Mouse (Mus musculus): ENCODE results near the gene Mctp1. TPM values are rescaled to one million over a fixed set of nuclear protein-coding genes. Genes with fewer than 3 reads are reported as not detected.
A peak's percentile ranks its signal among the peaks of the same experiment; 100 is the strongest.
"Not testable (repeated sequence)": the region's sequence is repeated elsewhere in the genome, so short reads cannot be mapped to it uniquely, and the experiment has no call there.

The Mctp1 gene
- 0.23 and 0.47 TPM in 2 replicates for polyA plus RNA-seq (2015; fragmentation: Nextera tagmentation; extraction: Ambion mirVana)

DNA sequence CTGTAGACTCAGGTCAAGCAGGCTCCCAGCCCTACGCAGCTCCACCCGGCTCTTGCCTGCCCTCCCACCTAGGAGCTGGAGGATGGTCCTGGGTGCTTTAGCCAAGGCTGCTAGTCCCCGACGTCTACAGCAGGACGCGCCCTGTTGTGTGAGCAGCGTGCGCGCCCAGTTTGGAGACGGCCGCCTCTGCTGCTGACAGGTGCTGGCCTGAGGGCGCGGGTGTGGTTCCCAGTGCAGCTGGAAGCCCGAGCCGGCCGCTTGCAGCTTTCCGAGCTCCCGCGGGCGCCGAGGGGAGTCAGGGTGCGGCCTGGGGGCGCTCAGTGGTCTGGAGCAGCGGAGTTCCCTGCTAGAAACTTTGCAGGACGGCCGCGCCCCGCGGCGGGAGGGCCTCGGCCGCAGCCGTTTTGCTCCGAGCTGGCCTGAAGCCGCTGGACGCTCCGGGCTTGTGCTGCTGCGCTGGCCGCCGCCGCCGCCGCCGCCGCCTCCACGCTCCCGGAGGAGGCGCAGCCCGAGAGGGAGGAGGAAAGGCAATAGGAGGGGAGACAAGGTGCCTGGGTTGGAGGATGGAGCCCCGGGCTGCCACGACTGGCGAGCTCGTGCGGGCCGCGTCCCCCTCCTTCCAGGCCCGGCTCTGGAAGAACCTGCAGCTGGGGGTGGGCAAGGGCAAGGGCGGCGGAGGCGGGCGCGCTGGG is at the start of gene Mctp1:
TSS of gene Mctp1 (plus strand) at position 564 of the 692 bp plus-strand sequence.
- peak within 1 kb of the TSS; percentile 98 for H3K4me2 ChIP-seq
- peak; percentile 67; the same call in 1 of the 2 replicates for ATAC-seq (ENCODE audit: extremely low read depth, insufficient number of reproducible peaks, low FRiP score, low TSS enrichment)
- H3K27ac ChIP-seq (replicated peaks), result no peak within 1 kb of the TSS
- H3K4me1 ChIP-seq, result peaks cover 12% of the 10 kb centered on the region
- peaks cover 52% of the 10 kb centered on the region for H3K27me3 ChIP-seq (replicated peaks)
- no peaks in the 10 kb centered on the region for H3K36me3 ChIP-seq
- H3K9ac ChIP-seq, result peak within 1 kb of the TSS; percentile 68
- WGBS, result under 1% methylated on average over 62 of the region's 62 CpGs
- H3K4me3 ChIP-seq, result peak within 1 kb of the TSS; percentile 66
- H3K9me3 ChIP-seq, result no peaks in the 10 kb centered on the region

DNA sequence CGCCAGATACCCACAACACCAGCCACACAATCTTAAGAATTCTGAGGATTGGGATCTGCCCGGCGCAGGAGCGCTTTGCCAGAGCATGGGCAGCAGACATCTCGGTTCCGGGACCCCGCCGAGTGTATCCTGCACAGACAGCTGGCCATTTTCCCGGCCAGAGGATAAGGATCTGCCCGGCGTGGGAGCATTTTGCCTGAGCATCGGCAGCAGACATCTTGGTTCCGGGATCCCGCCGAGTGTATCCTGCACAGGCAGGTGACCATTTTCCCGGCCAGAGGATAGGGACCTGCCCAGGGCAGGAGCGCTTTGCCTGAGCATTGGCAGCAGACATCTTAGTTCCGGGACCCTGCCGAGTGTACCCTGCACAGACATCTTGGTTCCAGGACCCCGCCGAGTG is 38.4 kb upstream of the Mctp1 start:
- H3K4me2 ChIP-seq, result peak overlapping the region; percentile 42

GRCm38 (mm10) chr13:76358720-76359119 is 25.6 kb upstream of the Mctp1 start:
- Histone ChIP-seq H3K27me3 (replicated peaks) (no peaks in the 10 kb centered on the region), H3K36me3 (no peaks in the 10 kb centered on the region), H3K27ac (replicated peaks) (no peak overlapping the region), H3K4me1 (no peaks in the 10 kb centered on the region), H3K9ac (no peak overlapping the region), H3K4me2 (no peak overlapping the region), H3K9me3 (no peaks in the 10 kb centered on the region), H3K4me3 (no peak overlapping the region)
- ATAC-seq (ENCODE audit: extremely low read depth, insufficient number of reproducible peaks, low FRiP score, low TSS enrichment), result no peak

More for the DNA sequence above, 38.4 kb upstream of the Mctp1 start:
- 52% methylated on average over 21 of the region's 21 CpGs for WGBS
- H3K4me1 ChIP-seq; H3K27me3 ChIP-seq (replicated peaks); ATAC-seq (ENCODE audit: extremely low read depth, insufficient number of reproducible peaks, low FRiP score, low TSS enrichment); H3K9me3 ChIP-seq; H3K27ac ChIP-seq (replicated peaks); H3K36me3 ChIP-seq; H3K9ac ChIP-seq: not testable (repeated sequence)
- H3K4me3 ChIP-seq, result peak overlapping the region; percentile 26; the same call in 1 of the 2 replicates

GRCm38 (mm10) chr13:76384664-76385435 is 515 bp downstream of the Mctp1 start:
- no peak overlapping the region for H3K27ac ChIP-seq (replicated peaks)

GRCm38 (mm10) chr13:76388615-76389014 is 4.3 kb downstream of the Mctp1 start:
- Histone ChIP-seq H3K9me3 (no peaks in the 10 kb centered on the region), H3K36me3 (no peaks in the 10 kb centered on the region), H3K9ac (no peak overlapping the region), H3K4me3 (no peak overlapping the region), H3K4me2 (no peak overlapping the region), H3K4me1 (peaks cover 10% of the 10 kb centered on the region), H3K27ac (replicated peaks) (no peak overlapping the region), H3K27me3 (replicated peaks) (peaks cover 32% of the 10 kb centered on the region)
- ATAC-seq (ENCODE audit: extremely low read depth, insufficient number of reproducible peaks, low FRiP score, low TSS enrichment), result no peak
- 63% methylated on average over 3 of the region's 3 CpGs for WGBS

More at GRCm38 (mm10) chr13:76384664-76385435, 515 bp downstream of the Mctp1 start:
- no peaks in the 10 kb centered on the region for H3K9me3 ChIP-seq
- peak; percentile 14; the same call in 1 of the 2 replicates for ATAC-seq (ENCODE audit: extremely low read depth, insufficient number of reproducible peaks, low FRiP score, low TSS enrichment)
- no peaks in the 10 kb centered on the region for H3K36me3 ChIP-seq
- H3K4me3 ChIP-seq, result peak overlapping the region; percentile 66
- H3K4me1 ChIP-seq, result peaks cover 12% of the 10 kb centered on the region
- peak overlapping the region; percentile 68 for H3K9ac ChIP-seq
- peak overlapping the region; percentile 98 for H3K4me2 ChIP-seq
- 2% methylated on average over 58 of the region's 58 CpGs for WGBS
- H3K27me3 ChIP-seq (replicated peaks), result peaks cover 52% of the 10 kb centered on the region

DNA sequence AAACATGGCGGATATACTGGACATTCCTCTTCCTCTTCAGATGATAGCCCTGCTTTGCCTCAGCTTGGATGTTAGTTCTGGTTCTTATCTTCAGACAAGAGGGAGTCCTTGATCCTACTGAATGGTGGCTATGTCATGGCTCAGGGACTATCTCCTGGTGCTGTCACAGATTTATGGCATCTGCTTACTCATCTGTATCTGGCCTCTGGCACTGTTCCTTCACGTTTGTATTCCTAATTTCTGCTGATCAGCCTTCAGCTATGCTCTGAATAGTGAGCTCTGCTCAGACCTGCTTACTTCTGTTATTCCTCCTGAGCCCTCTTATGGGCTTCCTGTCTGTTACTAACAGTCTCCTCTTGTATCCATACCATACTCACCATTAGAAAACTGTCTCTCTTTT is 7.6 kb downstream of the Mctp1 start:
- no peaks in the 10 kb centered on the region for H3K36me3 ChIP-seq
- H3K9ac ChIP-seq, result no peak overlapping the region
- WGBS, result 42% methylated on average over 2 of the region's 2 CpGs
- H3K4me1 ChIP-seq, result no peaks in the 10 kb centered on the region
- no peak overlapping the region for H3K4me2 ChIP-seq
- ATAC-seq (ENCODE audit: extremely low read depth, insufficient number of reproducible peaks, low FRiP score, low TSS enrichment), result no peak
- H3K27ac ChIP-seq (replicated peaks), result no peak overlapping the region
- no peaks in the 10 kb centered on the region for H3K9me3 ChIP-seq
- no peak overlapping the region for H3K4me3 ChIP-seq
- H3K27me3 ChIP-seq (replicated peaks), result peaks cover 9% of the 10 kb centered on the region

- H3K4me2 ChIP-seq, result no peak overlapping the region
- ATAC-seq (ENCODE audit: extremely low read depth, insufficient number of reproducible peaks, low FRiP score, low TSS enrichment), result no peak
- no peaks in the 10 kb centered on the region for H3K36me3 ChIP-seq
- no peaks in the 10 kb centered on the region for H3K27me3 ChIP-seq (replicated peaks)
- no peaks in the 10 kb centered on the region for H3K9me3 ChIP-seq
- H3K27ac ChIP-seq (replicated peaks), result no peak overlapping the region
- WGBS, result 69% methylated on average over 3 of the region's 3 CpGs
- H3K9ac ChIP-seq, result no peak overlapping the region
- no peak overlapping the region for H3K4me3 ChIP-seq
- no peaks in the 10 kb centered on the region for H3K4me1 ChIP-seq
Measured at GRCm38 (mm10) chr13:76393106-76393505, 8.8 kb downstream of the Mctp1 start.

- no peak overlapping the region for H3K27ac ChIP-seq (replicated peaks)
- H3K9me3 ChIP-seq, result no peaks in the 10 kb centered on the region
Measured at GRCm38 (mm10) chr13:76395906-76396305, 11.6 kb downstream of the Mctp1 start.

DNA sequence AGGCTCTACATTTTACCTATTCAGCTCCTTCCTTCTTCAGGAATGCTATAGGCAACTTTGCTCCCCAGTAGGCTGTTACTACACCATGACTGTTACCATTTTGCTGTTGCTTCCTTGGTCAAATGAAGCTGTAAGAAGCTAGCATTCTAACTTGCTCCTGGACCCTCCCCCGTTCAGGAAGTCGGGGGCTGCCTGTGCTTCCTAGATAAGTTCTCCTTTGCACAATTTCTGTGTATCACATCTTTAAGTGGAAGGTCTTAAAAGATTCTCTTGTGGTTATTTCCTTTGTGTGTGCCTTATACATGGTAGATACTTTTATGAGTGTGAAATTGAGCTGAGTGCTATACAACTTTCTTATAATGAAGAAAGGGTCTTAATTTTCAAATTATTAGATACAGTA is 25.0 kb downstream of the Mctp1 start:
- Histone ChIP-seq H3K36me3 (no peaks in the 10 kb centered on the region), H3K27me3 (replicated peaks) (no peaks in the 10 kb centered on the region), H3K4me2 (no peak overlapping the region), H3K9me3 (0 out of 2 replicates have a peak, but pooled peaks cover 4% of the 10 kb centered on the region), H3K4me3 (no peak overlapping the region), H3K4me1 (no peaks in the 10 kb centered on the region), H3K27ac (replicated peaks) (no peak overlapping the region), H3K9ac (no peak overlapping the region)
- ATAC-seq (ENCODE audit: extremely low read depth, insufficient number of reproducible peaks, low FRiP score, low TSS enrichment), result no peak
- WGBS, result 47% methylated on average over 2 of the region's 2 CpGs

More at GRCm38 (mm10) chr13:76395906-76396305, 11.6 kb downstream of the Mctp1 start:
- Histone ChIP-seq H3K4me2 (no peak overlapping the region), H3K4me1 (no peaks in the 10 kb centered on the region), H3K9ac (no peak overlapping the region), H3K36me3 (no peaks in the 10 kb centered on the region), H3K27me3 (replicated peaks) (no peaks in the 10 kb centered on the region), H3K4me3 (no peak overlapping the region)
- no peak for ATAC-seq (ENCODE audit: extremely low read depth, insufficient number of reproducible peaks, low FRiP score, low TSS enrichment)

DNA sequence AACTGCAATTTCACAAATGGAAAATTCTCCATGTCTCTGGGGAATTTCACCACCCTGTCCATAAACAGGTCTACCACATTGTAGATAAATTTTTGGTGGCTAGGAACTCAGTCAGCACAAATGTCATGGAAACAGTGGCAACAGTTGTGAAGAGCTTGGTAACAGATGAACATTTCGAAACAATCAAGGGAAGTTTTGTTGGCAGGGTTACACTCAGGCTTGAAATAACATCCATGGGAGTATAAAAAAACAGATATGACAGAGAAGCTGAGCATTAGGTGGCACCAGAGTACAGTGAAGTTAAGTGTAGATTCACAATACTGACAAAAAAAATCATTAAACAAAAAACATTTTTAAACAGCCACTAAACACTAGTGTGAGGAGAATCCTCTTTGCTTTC is 26.3 kb downstream of the Mctp1 start:
- H3K36me3 ChIP-seq, result no peaks in the 10 kb centered on the region
- no peaks in the 10 kb centered on the region for H3K4me1 ChIP-seq
- H3K9ac ChIP-seq, result no peak overlapping the region
- ATAC-seq (ENCODE audit: extremely low read depth, insufficient number of reproducible peaks, low FRiP score, low TSS enrichment), result no peak
- H3K4me2 ChIP-seq, result no peak overlapping the region
- H3K9me3 ChIP-seq, result 0 out of 2 replicates have a peak, but pooled peaks cover 4% of the 10 kb centered on the region
- no peak overlapping the region for H3K27ac ChIP-seq (replicated peaks)
- H3K27me3 ChIP-seq (replicated peaks), result no peaks in the 10 kb centered on the region
- 54% methylated on average over 1 of the region's 1 CpGs for WGBS
- no peak overlapping the region for H3K4me3 ChIP-seq

DNA sequence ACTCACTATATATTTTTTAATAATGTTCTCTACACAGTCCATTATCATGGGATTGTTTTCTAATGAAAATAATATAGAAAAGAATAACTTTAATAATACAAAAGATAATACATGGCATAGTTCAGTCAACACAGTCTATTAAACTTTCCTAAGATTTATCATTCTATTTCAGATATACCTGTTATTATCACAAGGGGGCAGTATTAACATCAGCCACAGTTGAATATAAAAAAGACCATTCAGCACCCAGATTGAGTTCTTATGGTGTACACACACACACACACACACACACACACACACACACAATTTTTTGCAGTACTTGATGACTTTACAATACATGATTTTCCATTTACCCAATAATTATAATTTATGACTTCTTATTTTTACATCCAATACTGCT is 31.0 kb downstream of the Mctp1 start:
- no peaks in the 10 kb centered on the region for H3K27me3 ChIP-seq (replicated peaks)
- no peaks in the 10 kb centered on the region for H3K4me1 ChIP-seq
- H3K9me3 ChIP-seq, result 0 out of 2 replicates have a peak, but pooled peaks cover 4% of the 10 kb centered on the region
- no peak overlapping the region for H3K4me3 ChIP-seq
- no peak overlapping the region for H3K27ac ChIP-seq (replicated peaks)
- H3K36me3 ChIP-seq, result no peaks in the 10 kb centered on the region
- H3K9ac ChIP-seq, result no peak overlapping the region
- no peak overlapping the region for H3K4me2 ChIP-seq
- ATAC-seq (ENCODE audit: extremely low read depth, insufficient number of reproducible peaks, low FRiP score, low TSS enrichment), result no peak
